Mouse (Mus musculus): ENCODE results near the gene Mgam.

- TF ChIP-seq SRF (IDR thresholded peaks at IDR 0.05; ENCODE audit: control insufficient read depth, insufficient read length, low read depth) (no peak), MAX (IDR thresholded peaks at IDR 0.05; ENCODE audit: low read depth) (no peak), REST (IDR thresholded peaks at IDR 0.05; ENCODE audit: insufficient read depth, insufficient read length) (no peak), POLR2A (IDR thresholded peaks at IDR 0.05; ENCODE audit: insufficient read length, low read depth) (no peak), MYOD1 (IDR thresholded peaks at IDR 0.05; ENCODE audit: control insufficient read depth in 1 of 3, insufficient read length in 2 of 3, low read depth in 2 of 3) (no peak), POLR2AphosphoS2 (IDR thresholded peaks at IDR 0.05; ENCODE audit: insufficient read length, low read depth) (no peak), CEBPB (IDR thresholded peaks at IDR 0.05; ENCODE audit: insufficient read depth, poor library complexity, severe bottlenecking) (no peak), TCF12 (IDR thresholded peaks at IDR 0.05; ENCODE audit: insufficient read depth, poor library complexity, severe bottlenecking) (no peak), MYOG (IDR thresholded peaks at IDR 0.05; ENCODE audit: control insufficient read depth in 1 of 3, insufficient read depth in 1 of 3, insufficient read length in 2 of 3, low read depth in 2 of 3) (no peak), E2F4 (IDR thresholded peaks at IDR 0.05; ENCODE audit: insufficient read depth) (no peak)
Measured at GRCm38 (mm10) chr6:40584336-40584735, 44.3 kb upstream of the Mgam start.

Measured in myocyte (in vitro differentiated cells).